8 mouse cellular contexts compared by ENCODE assay signal in the genomic region with DNA sequence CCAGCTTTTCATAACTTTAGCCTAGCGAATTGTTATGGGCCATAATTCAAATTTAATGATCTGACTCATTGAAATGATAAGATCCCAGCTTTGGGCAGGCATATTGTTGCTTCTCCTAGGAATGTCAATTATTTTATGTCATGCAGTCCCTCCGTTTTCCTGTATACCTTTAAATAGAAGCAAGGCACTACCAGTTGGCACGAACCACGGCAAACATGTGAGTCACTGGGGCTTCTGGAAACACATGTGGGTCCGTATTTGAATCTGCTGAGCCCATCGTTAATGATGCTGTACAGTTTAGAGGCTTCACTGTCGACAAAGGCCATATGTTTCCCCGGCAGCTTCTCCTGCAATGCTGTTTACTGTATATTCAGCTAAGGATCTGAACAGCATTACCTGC.
A peak's percentile ranks its signal among the peaks of the same experiment; 100 is the strongest.
DNase-seq lines count a peak whose midpoint lies in the region; ATAC-seq and TF ChIP-seq lines count a peak whose summit lies in the region.

No protein-coding gene starts in this region.

- H3K27me3 ChIP-seq in forebrain, embryonic 15.5 days = no peaks in the 10 kb centered on the region
- no peaks in the 10 kb centered on the region for H3K27me3 ChIP-seq in forebrain, embryonic 10.5 days (ENCODE audit: poor library complexity, severe bottlenecking)

- H3K4me2 ChIP-seq in forebrain, embryonic 15.5 days (replicated peaks) = no peak overlapping the region

- H3K36me3 ChIP-seq in forebrain, embryonic 15.5 days = no peaks in the 10 kb centered on the region
- H3K36me3 ChIP-seq in forebrain, embryonic 10.5 days (replicated peaks) = no peaks in the 10 kb centered on the region

- DNase-seq in forebrain, embryonic 10.5 days (ENCODE audit: extremely low spot score, low spot score) = no peak
- DNase-seq in 3T3-L1 (ENCODE audit: low read depth, low spot score) = peak; percentile 87
- DNase-seq in brain, embryonic 14.5 days (ENCODE audit: low read depth) = peak; percentile 76
- peak; percentile 28 to 55 for DNase-seq in left cerebral cortex, postnatal 25 days (ENCODE audit: low spot score in 2 of 2)
- DNase-seq in gastrocnemius, postnatal 14 days = no peak
- DNase-seq in urinary bladder, postnatal 10 days (ENCODE audit: low spot score) = no peak

- no peak for TF ChIP-seq CTCF in brain, embryonic 14.5 days (IDR thresholded peaks at IDR 0.05; ENCODE audit: borderline replicate concordance, extremely low read depth, insufficient read depth, insufficient read length)

- H3K4me1 ChIP-seq in forebrain, embryonic 15.5 days = peaks cover 4% of the 10 kb centered on the region; the same call in 1 of the 2 replicates
- H3K4me1 ChIP-seq in forebrain, embryonic 10.5 days = no peaks in the 10 kb centered on the region

- intact Hi-C loops in left cerebral cortex, postnatal 25 days (cut with DNase I) = no loop called here
- intact Hi-C loops in gastrocnemius, postnatal 14 days (cut with DNase I; ENCODE audit: low total_unique reads) = no loop called here

- TF ChIP-seq POLR2A in brain, embryonic 14.5 days (IDR thresholded peaks at IDR 0.05; ENCODE audit: borderline replicate concordance, extremely low read depth, insufficient read depth, insufficient read length, poor library complexity, severe bottlenecking) = no peak

- no peak overlapping the region for H3K9ac ChIP-seq in forebrain, embryonic 15.5 days (replicated peaks)

- WGBS in forebrain, embryonic 15.5 days = 48% methylated on average over 8 of the region's 8 CpGs
- WGBS in forebrain, embryonic 10.5 days = 90% methylated on average over 8 of the region's 8 CpGs

- H3K27ac ChIP-seq in forebrain, embryonic 15.5 days (replicated peaks) = peak overlapping the region; percentile 40
- H3K27ac ChIP-seq in forebrain, embryonic 10.5 days = no peak overlapping the region

- no peak overlapping the region for H3K4me3 ChIP-seq in forebrain, embryonic 15.5 days
- H3K4me3 ChIP-seq in forebrain, embryonic 10.5 days = no peak overlapping the region

- 0 out of 2 replicates have a peak, but pooled peaks have one; percentile 29 for ATAC-seq in forebrain, embryonic 15.5 days (replicated peaks)
- ATAC-seq in monocyte, adult 5-6 weeks (replicated peaks; ENCODE audit: insufficient number of reproducible peaks, low FRiP score, low TSS enrichment, poor library complexity, severe bottlenecking) = no peak

- H3K9me3 ChIP-seq in forebrain, embryonic 15.5 days = no peaks in the 10 kb centered on the region
- no peaks in the 10 kb centered on the region for H3K9me3 ChIP-seq in forebrain, embryonic 10.5 days

Comparison
In these comparisons a context has a peak if more than half of its experiments do, and no peak if none do; other contexts are left out.
1. DNase-seq: peak in 3T3-L1 (single experiment), brain, embryonic 14.5 days (single experiment) and left cerebral cortex, postnatal 25 days (2 of 2); none in forebrain, embryonic 10.5 days (single experiment), gastrocnemius, postnatal 14 days (single experiment) and urinary bladder, postnatal 10 days (single experiment).